Mouse (Mus musculus) ovary, postnatal 10 days (tissue): Measurements from ENCODE around the gene Frat1.
A peak's percentile ranks its signal among the peaks of the same experiment; 100 is the strongest.

Source experiments
- DNase-seq: peaks from one replicate; pipeline ENCODE4 v3.0.0; 2022; ENCODE audit warnings: low spot score

The Frat1 gene

GRCm38 (mm10) chr19:41829381-41830105, at the start of gene Frat1:
TSS of gene Frat1 (plus strand) at chr19:41829970.
- DNase-seq = peak; percentile 82

GRCm38 (mm10) chr19:41786896-41787295, 42.9 kb upstream of the Frat1 start:
- no peak for DNase-seq

- no peak for DNase-seq
Measured at GRCm38 (mm10) chr19:41789110-41789961, 40.4 kb upstream of the Frat1 start.

DNA sequence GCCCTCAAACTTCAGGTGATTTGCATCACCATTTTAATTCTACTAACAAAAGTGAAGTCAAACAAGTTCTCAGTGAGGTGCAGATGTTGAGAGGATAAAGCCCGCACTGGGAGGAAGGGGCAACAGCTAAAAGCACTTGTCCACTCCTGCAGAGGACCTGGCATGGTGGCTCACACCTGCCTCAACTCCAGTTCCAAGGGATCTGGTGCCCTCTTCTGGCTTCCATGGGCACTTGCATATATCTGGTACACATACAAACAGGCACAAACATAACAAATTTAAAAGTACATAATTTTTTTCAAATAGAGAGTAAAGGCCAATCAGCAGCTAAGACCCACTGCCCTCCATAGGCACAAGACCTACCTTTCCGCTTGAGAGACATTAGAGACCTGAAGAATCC, 38.4 kb upstream of the Frat1 start:
- no peak for DNase-seq

DNA sequence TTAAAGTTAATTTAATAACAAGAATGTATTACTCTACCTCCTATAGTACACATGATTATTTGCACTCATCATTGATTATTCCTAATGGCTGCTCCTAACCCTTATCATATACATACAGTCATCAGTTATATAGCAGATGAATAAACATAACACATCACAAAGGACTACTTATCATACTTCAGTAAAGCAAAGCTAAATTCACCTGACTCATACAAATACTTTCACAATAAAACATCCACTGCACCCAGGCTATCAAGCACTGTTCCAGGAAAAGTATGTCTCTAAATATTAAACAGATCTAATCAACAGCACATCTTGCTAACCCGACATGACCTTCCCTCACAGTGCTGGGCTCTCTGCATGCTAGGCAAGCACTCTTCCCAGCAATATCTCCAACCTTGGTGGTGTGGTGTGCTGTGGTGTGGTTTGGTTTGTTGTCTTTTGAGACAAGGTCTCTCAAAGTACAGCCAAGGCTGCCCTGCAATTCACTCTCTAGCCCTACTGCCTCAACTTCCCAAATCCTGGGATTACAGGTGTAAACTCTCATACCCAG, 36.8 kb upstream of the Frat1 start:
- no peak for DNase-seq

DNA sequence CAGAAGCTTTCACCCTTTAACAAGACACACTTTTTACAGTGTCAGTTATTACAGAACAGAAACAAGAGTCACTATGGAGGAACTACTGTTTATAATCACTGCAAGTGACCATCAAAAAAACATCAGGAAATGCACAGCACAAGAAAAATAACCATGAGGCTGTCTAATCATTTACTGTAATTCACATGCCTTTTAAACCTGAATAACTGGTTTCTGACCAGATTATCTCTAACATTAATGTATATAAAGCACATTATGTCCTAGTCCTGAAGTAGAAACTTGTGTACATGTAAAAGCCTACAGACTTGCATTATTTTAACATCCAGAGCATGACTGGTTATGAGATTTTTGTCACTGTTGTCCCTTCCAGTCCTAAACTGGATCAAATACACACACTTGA, 35.8 kb upstream of the Frat1 start:
- DNase-seq = no peak

GRCm38 (mm10) chr19:41794901-41795300, 34.9 kb upstream of the Frat1 start:
- DNase-seq = no peak

DNA sequence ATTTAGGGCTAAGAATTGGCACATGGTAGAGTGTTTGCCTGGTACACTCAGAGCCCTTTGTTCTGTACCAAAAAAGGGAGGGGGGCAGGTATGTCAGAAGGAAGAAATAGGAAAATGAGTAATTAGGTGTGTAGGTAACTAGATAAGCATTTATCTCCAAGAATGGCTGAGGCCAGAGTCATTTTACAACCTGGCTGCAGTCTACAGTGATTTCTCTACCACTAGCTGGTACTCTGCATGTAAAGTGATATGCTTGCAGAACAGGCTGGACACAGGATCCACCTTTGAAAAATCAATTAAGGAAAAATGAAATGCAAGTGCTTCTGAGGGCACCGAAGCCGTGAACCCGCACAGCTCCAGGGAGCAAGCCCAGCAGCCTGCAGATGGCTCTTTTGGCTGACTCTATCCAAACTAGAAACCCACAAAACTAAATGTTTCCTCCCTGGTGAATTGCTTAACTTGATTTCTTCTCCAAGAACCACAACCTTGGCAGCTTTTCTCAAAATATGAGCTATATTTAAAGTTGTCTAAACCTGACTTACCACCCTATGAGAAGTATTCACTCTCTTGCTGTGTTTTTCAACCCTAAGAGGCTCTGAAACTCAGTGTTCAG, 33.5 kb upstream of the Frat1 start:
- no peak for DNase-seq

DNA sequence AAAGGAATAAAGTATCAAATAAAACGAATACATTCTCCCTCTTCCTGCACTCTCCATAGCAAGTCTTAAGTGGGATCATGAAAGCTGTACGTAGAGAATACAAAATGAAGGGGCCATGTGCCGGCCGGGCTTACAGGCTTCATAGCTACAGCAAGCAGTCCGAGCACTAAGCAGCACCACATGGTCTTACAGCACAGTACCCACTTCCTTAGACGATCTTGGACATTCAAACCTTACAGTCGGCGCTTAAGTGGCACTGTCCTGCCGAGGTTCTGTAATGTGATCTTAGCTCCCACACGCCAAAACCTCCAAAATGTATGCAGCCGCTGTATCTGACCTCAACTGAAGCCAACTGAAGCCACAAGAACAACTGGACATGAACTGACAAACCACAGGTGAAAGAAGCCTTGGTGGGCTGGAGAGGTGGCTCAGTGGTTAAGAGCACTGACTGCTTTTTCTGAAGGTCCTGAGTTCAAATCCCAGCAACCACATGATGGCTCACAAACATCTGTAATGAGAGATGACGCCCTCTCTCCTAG, 32.9 kb upstream of the Frat1 start:
- no peak for DNase-seq

DNA sequence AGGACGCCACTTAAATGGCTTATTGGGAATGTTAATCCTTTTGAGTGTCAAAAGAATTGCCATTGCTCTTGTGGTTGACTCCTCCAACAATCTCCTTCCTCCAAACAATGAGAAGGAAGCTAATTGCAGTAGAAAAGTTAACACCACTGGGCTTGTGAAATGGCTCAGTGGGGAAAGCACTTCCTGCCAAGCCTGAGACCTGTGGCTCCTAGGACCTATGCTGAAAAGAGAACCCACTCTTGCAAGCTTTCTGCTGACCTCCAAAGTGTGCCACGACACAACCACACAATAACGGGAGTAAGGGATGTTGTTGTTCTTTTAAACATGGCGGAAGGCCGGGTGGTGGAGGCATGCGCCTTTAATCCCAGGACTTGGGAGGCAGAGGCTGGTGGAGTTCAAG, 32.2 kb upstream of the Frat1 start:
- no peak for DNase-seq

GRCm38 (mm10) chr19:41800451-41800850, 29.3 kb upstream of the Frat1 start:
- DNase-seq = no peak

GRCm38 (mm10) chr19:41800986-41801741, 28.6 kb upstream of the Frat1 start:
- no peak for DNase-seq

GRCm38 (mm10) chr19:41801742-41802369, 27.9 kb upstream of the Frat1 start, which contains the start of gene Arhgap19:
TSS of gene Arhgap19 (minus strand) at chr19:41802047.
- peak; percentile 59 for DNase-seq

GRCm38 (mm10) chr19:41803322-41803721, 26.4 kb upstream of the Frat1 start:
- DNase-seq = no peak

DNA sequence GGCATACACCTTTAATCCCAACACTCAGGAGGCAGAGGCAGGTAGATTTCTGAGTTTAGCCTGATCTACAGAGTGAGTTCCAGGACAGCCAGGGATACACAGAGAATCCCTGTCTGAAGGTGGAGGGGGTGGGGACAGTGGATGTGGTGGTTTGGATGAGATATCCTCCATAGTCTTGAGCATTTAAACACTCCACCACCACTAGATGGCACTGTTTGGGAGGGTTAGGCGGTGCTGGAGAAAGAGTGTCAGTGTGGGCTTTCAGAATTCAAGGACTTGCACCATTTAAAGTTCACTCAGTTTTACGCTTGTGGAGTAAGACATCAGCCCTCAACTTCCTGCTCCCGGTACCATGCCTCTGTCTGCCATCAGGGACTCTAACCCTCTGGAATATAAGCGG, 23.9 kb upstream of the Frat1 start:
- DNase-seq = no peak

DNA sequence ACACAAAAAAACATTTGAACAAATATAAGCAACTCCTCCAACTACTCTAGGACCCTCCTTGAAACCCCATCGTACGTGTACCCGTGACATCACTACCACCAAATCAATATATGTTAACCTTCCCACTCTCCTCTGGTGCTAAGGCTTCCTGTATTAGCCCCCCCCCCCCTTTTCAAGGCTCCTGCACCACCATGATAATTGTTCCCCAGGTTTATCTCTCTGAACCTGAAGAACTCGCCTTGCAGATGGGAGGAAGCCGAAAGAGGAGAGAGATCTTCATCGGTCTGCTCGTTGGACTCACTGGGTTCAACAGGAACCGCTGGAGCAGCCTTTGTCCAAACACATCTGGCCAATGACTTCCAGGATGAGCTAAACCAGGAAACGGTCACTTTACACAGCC, 22.3 kb upstream of the Frat1 start:
- no peak for DNase-seq

- no peak for DNase-seq
Measured at GRCm38 (mm10) chr19:41808104-41808634, 21.6 kb upstream of the Frat1 start.

DNA sequence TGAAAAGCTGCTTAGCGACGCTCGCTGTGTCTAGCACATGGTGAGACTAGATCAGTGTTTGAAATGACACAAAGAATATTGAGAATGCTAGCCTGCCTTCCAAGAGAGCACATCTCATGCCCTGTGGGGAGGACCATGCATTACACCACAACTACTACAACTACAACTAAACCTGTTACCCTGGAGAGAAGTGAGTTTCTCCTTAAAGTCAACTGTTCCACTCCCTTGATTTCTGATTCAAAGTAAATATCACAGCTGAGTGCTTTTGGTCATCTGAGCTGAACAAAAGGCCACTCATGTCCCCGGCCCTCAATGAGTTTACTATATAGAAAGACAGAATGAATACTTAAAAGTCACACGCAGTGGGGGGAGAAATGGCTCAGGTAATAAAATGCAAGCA, 19.7 kb upstream of the Frat1 start:
- DNase-seq = no peak

GRCm38 (mm10) chr19:41812525-41812924, 17.2 kb upstream of the Frat1 start:
- DNase-seq = no peak

GRCm38 (mm10) chr19:41813374-41813773, 16.4 kb upstream of the Frat1 start:
- no peak for DNase-seq

DNA sequence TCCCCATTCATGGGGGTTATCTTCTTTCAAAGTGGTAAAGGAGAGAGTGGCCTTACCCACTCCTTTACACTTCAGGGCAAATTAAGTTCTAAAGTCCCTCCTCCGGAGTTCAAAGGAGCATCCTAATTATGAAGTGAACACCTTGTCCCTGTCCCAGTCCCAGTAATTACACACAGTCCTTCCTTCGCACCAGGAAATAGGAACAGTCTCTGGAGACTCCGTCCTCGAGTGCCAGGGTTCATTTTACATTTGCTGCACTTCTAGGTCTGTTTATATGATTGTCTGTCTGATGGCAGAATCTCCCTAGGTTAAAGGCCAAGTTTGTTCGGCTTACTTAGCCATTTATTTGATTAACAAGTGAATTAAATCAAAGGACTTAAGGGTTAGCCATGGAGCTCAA, 13.4 kb upstream of the Frat1 start:
- no peak for DNase-seq
